Mouse (Mus musculus): Measurements from ENCODE around the gene Acot9. TPM values are rescaled to one million over a fixed set of nuclear protein-coding genes. Genes with fewer than 3 reads are reported as not detected.

The Acot9 gene
- polyA plus RNA-seq (2015; fragmentation: Illumina TruSeq; extraction: RNeasy Lipid Tissue Mini Kit (QIAGEN cat#74804); ENCODE audit: insufficient read depth, low read depth, low replicate concordance) = 7.3 TPM

GRCm38 (mm10) chrX:155262235-155262914 is at the start of gene Acot9:
TSS of gene Acot9 (plus strand) at chrX:155262443.

GRCm38 (mm10) chrX:155216271-155216670 is 46.0 kb upstream of the Acot9 start, which contains the start of gene Sat1:
TSS of gene Sat1 (minus strand) at chrX:155216449.

GRCm38 (mm10) chrX:155340654-155341053 is 78.4 kb downstream of the Acot9 start, which contains the start of gene Prdx4:
TSS of gene Prdx4 (minus strand) at chrX:155340754.

Other genes starting within 250 kb of the Acot9 start
- not detected for gene Magea5, start 199.3 kb upstream of the Acot9 start, polyA plus RNA-seq (2015; fragmentation: Illumina TruSeq; extraction: RNeasy Lipid Tissue Mini Kit (QIAGEN cat#74804); ENCODE audit: insufficient read depth, low read depth, low replicate concordance)
- not detected for gene Magea1, start 172.7 kb upstream of the Acot9 start, polyA plus RNA-seq (2015; fragmentation: Illumina TruSeq; extraction: RNeasy Lipid Tissue Mini Kit (QIAGEN cat#74804); ENCODE audit: insufficient read depth, low read depth, low replicate concordance)
- not detected for gene Magea2, start 168.8 kb upstream of the Acot9 start, polyA plus RNA-seq (2015; fragmentation: Illumina TruSeq; extraction: RNeasy Lipid Tissue Mini Kit (QIAGEN cat#74804); ENCODE audit: insufficient read depth, low read depth, low replicate concordance)
- gene Cldn34b2, start 134.0 kb upstream of the Acot9 start, polyA plus RNA-seq (2015; fragmentation: Illumina TruSeq; extraction: RNeasy Lipid Tissue Mini Kit (QIAGEN cat#74804); ENCODE audit: insufficient read depth, low read depth, low replicate concordance) = not detected
- gene Sat1, start 46.0 kb upstream of the Acot9 start, polyA plus RNA-seq (2015; fragmentation: Illumina TruSeq; extraction: RNeasy Lipid Tissue Mini Kit (QIAGEN cat#74804); ENCODE audit: insufficient read depth, low read depth, low replicate concordance) = 53.2 TPM
- gene Prdx4, start 78.3 kb downstream of the Acot9 start, polyA plus RNA-seq (2015; fragmentation: Illumina TruSeq; extraction: RNeasy Lipid Tissue Mini Kit (QIAGEN cat#74804); ENCODE audit: insufficient read depth, low read depth, low replicate concordance) = 87.9 TPM

Measured in pancreas, adult 10 weeks (tissue).